Mouse (Mus musculus) heart, postnatal 0 days (tissue): Measurements from ENCODE around the gene Catsper1.

ENCODE experiments used
- CTCF ChIP-seq: IDR thresholded peaks from 2 replicates; pipeline ENCODE4 v1.5.1; 2016; ENCODE audit warnings: antibody characterized with exemption, control low read depth, low read depth
- EP300 ChIP-seq: IDR thresholded peaks from 2 replicates; pipeline ENCODE4 v1.6.1; 2016; ENCODE audit warnings: antibody characterized with exemption, low read depth

- TF ChIP-seq CTCF (peak; percentile 45), EP300 (no peak)
Measured at GRCm38 (mm10) chr19:5306279-5306678, 29.3 kb upstream of the Catsper1 start.
